Mouse (Mus musculus) forebrain, postnatal 0 days (tissue): Measurements from ENCODE around the gene Rsph1. TPM values are rescaled to one million over a fixed set of nuclear protein-coding genes. Genes with fewer than 3 reads are reported as not detected.
A peak's percentile ranks its signal among the peaks of the same experiment; 100 is the strongest.

Experiments used
- ATAC-seq: fragments of 200-750 bp; cut with Nextera tagmentation; 2 replicates; pipeline ENCODE4 v1.8.0; 2017; ENCODE audit warnings: mild to moderate bottlenecking, moderate library complexity
- DNase-seq: peaks from one replicate; pipeline ENCODE4 v3.0.0-alpha.2; 2015
- H3K27ac ChIP-seq: fragments of 300-500 bp; sonication (generic); 2 replicates; pipeline ENCODE4 v1.5.1; 2014; ENCODE audit warnings: low read depth, mild to moderate bottlenecking, antibody characterized with exemption, low read length, moderate library complexity, mixed read lengths
- H3K27me3 ChIP-seq: fragments of 300-500 bp; sonication (generic); 2 replicates; pipeline ENCODE4 v1.6.1; 2014; ENCODE audit warnings: mild to moderate bottlenecking, low read length, mixed read lengths; ENCODE audit not compliant: insufficient read depth
- H3K36me3 ChIP-seq: fragments of 300-500 bp; sonication (generic); 2 replicates; pipeline ENCODE4 v1.6.1; 2014; ENCODE audit warnings: mild to moderate bottlenecking, moderate library complexity; ENCODE audit not compliant: insufficient read depth
- H3K4me1 ChIP-seq: fragments of 300-500 bp; sonication (generic); 2 replicates; pipeline ENCODE4 v1.6.1; 2014; ENCODE audit warnings: antibody characterized with exemption; ENCODE audit not compliant: insufficient read depth
- H3K4me2 ChIP-seq: fragments of 300-500 bp; sonication (generic); 2 replicates; pipeline ENCODE4 v1.6.1; 2014; ENCODE audit warnings: low read depth, mild to moderate bottlenecking, moderate library complexity
- H3K4me3 ChIP-seq: fragments of 300-500 bp; sonication (generic); 2 replicates; pipeline ENCODE4 v1.5.1; 2014; ENCODE audit warnings: low read depth, low read length, mixed read lengths
- H3K9ac ChIP-seq: fragments of 300-500 bp; sonication (generic); 2 replicates; pipeline ENCODE4 v1.6.1; 2014; ENCODE audit warnings: mild to moderate bottlenecking
- H3K9me3 ChIP-seq: fragments of 300-500 bp; sonication (generic); 2 replicates; pipeline ENCODE4 v1.6.1; 2016; ENCODE audit warnings: low read length
- CTCF ChIP-seq: sonication (generic); IDR thresholded peaks from 2 replicates; pipeline ENCODE4 v1.5.1; 2016; ENCODE audit warnings: antibody characterized with exemption, control low read depth, low read depth
- WGBS: fragments of 180-500 bp; shearing (Covaris S2); extraction: QIAGEN DNeasy Blood & Tissue Kit; methylation state at CpG from one replicate; pipeline ENCODE4 v1.1.7; 2014; 5-methylcytosine and 5-hydroxymethylcytosine counted together
- polyA plus RNA-seq: library from polyadenylated mRNA; unstranded; fragments of >200 nt; fragmentation: Nextera tagmentation; extraction: Ambion mirVana; gene quantifications from 2 replicates; pipeline ENCODE4 v1.2.1, GENCODE M21; 2015
- total RNA-seq: library from RNA; depleted of rRNA; stranded (reverse); fragments of >200 nt; gene quantifications from 2 replicates; pipeline ENCODE4 v1.2.3, GENCODE M21; 2014; rRNA removed

Rsph1 gene
- total RNA-seq (2.8 and 6.0 TPM in 2 replicates), polyA plus RNA-seq (6.9 and 11.3 TPM in 2 replicates)

DNA sequence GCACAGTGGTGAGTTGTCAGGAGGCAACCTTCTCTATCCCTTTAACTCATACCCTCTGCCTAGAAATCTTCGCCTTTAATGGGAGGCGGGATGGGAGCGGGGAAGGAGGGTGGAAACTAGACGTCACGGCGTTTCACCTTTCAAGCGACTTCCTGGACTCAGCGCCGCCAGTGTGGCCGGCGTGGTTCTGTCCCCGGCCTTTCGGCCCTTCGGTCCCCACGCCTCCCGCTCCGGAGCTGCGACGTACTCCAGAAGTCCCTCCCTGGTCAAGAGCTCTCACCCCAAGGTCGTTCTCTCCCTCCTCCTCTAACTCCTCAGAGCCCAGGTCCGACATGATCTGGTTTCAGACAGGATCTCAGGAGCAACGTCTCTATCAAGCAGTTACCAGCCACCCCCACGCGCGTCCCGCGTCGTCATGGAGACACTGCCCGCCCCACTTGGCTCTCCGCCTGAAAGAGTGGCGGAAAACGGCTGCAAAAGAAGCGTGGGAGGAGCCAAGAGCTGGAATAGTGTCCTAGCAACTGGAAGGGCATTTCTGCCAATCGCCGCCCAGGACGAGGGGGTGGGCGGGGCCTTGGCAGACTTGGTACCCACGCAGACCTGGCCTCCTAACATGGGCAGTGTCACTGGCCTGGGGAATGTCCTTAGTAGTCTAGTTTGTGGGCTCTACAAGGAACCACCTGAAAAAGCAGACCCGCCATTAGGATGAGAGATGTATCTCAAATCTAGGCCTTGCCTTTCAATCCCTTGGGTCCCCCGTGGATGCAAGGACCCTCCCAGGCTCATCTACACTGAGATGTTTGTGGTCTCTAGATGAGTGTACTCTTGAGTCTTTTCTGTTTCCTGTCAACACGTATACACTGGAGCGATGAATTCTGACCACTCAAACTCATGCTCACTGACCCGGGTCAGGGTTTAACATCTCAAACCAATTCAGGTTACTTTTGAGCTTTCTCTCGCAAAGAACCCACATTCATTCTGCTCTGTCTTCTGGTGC is at the start of gene Rsph1:
TSS of gene Rsph1 (minus strand) at position 462 of the 997 bp plus-strand sequence.
- no peak for TF ChIP-seq CTCF
- 9% methylated on average over 44 of the region's 44 CpGs for WGBS
- H3K4me1 ChIP-seq, result 0 out of 2 replicates have a peak, but pooled peaks cover 5% of the 10 kb centered on the region
- H3K36me3 ChIP-seq, result no peaks in the 10 kb centered on the region
- peak within 1 kb of the TSS; percentile 64 for H3K4me2 ChIP-seq
- no peaks in the 10 kb centered on the region for H3K9me3 ChIP-seq
- no peaks in the 10 kb centered on the region for H3K27me3 ChIP-seq
- H3K9ac ChIP-seq, result peak within 1 kb of the TSS; percentile 46; the same call in 1 of the 2 replicates
- peak within 1 kb of the TSS; percentile 43 for H3K4me3 ChIP-seq
- ATAC-seq (peak; percentile 93), DNase-seq (peak; percentile 96)
- H3K27ac ChIP-seq, result peak within 1 kb of the TSS; percentile 42; the same call in 1 of the 2 replicates

DNA sequence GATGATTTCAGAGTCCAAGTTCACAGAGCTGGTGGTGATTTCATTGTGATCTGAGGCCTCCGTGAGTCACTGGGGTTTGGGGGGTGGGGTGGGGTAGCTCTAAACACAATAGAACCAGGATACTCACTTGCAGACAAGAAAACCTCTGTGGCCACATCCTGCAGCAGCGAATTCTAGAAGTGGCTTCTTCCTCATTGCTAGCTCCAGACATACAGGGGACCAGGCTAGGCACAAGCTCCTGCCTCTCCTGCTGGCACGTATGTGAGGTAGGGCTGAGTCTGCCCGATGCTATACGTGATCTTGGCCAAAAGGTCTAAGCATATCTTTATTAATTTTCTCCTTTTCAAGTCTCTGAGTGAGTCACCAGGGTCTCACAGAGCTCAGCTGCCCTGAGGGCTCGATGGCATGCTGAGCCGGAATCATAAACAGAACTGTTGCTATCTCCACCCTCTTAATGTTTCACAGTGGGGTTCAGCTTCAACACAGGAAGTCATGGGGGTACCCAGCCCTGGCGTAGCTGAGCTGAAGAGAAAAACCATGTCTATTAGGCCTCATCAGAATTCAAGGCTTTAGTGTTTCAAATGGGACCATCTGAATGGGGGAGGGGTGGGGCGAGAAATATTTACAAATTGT is 49.2 kb upstream of the Rsph1 start:
- Histone ChIP-seq H3K9me3 (no peaks in the 10 kb centered on the region), H3K4me3 (no peak overlapping the region), H3K27ac (peak overlapping the region; percentile 21; the same call in 1 of the 2 replicates), H3K4me1 (0 out of 2 replicates have a peak, but pooled peaks cover 6% of the 10 kb centered on the region), H3K27me3 (no peaks in the 10 kb centered on the region), H3K4me2 (no peak overlapping the region), H3K9ac (no peak overlapping the region), H3K36me3 (peaks cover 4% of the 10 kb centered on the region; the same call in 1 of the 2 replicates)
- WGBS, result 44% methylated on average over 9 of the region's 9 CpGs
- TF ChIP-seq CTCF, result no peak
- DNase-seq (no peak), ATAC-seq (no peak)

DNA sequence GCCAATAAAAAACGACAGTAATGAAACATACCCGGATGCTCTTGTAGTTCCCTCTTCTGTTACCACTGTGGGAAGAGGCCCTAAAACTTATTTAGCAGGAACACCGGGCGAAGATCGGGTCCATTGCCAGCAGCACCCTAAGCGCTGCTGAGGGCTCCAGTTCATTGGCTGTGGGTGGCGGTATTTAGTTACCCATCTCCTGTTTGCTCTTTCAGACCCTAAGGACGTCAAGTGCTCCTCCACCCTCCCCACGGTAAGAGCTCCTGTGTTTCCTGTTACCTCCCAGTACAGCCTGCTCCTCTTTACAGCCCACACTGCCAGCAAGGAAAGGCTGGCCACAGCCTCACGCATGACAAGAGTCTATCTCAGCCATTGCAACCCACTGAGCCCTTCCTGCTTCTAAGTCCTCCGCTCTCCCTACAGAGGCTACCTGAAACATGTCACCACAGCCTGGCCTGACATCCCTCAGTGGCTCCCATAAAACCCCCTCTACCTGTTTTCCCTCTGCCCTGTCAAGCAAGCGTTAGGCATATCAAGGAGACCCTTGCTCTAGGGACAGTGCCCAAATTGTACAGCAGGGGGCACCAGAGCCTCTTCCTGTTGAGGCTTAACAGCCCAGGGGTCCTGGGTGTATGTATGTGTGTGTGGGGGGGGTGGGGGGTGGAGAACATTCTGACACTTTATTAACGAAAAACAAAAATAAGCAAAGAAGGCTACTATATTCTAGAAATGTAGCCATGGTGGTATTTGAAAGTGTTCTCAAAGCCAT is 48.5 kb upstream of the Rsph1 start:
- 0 out of 2 replicates have a peak, but pooled peaks cover 6% of the 10 kb centered on the region for H3K4me1 ChIP-seq
- no peak overlapping the region for H3K9ac ChIP-seq
- ATAC-seq (0 out of 2 replicates have a peak, but pooled peaks have one; percentile 48), DNase-seq (peak; percentile 78)
- H3K27me3 ChIP-seq, result no peaks in the 10 kb centered on the region
- no peaks in the 10 kb centered on the region for H3K9me3 ChIP-seq
- peak; percentile 82 for TF ChIP-seq CTCF
- H3K4me3 ChIP-seq, result no peak overlapping the region
- H3K36me3 ChIP-seq, result peaks cover 4% of the 10 kb centered on the region; the same call in 1 of the 2 replicates
- 77% methylated on average over 13 of the region's 13 CpGs for WGBS
- H3K4me2 ChIP-seq, result no peak overlapping the region
- H3K27ac ChIP-seq, result 0 out of 2 replicates have a peak overlapping the region, but pooled peaks have one; percentile 21

DNA sequence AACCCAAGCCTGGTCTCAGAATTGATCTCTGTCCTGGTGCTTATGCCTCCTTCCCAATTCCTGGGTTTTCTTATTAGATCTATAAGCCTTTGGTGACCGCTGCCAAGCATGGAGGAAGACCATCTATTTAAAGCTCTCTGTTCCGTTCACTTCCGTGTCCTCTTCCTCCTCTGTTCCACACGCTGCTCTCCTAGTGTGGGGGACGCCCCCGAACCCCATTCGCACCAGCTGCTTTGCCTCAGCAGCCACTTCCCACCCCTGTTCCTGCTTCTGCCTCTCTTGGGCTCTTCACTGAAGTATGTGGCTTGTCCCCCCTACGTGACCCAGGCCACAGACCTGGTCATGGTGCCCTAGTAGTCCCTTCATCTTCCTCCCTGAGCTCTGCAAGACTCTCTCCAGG is 47.0 kb upstream of the Rsph1 start:
- H3K27me3 ChIP-seq, result no peaks in the 10 kb centered on the region
- no peak overlapping the region for H3K4me3 ChIP-seq
- no peaks in the 10 kb centered on the region for H3K9me3 ChIP-seq
- TF ChIP-seq CTCF, result no peak
- 93% methylated on average over 8 of the region's 8 CpGs for WGBS
- H3K36me3 ChIP-seq, result peaks cover 4% of the 10 kb centered on the region; the same call in 1 of the 2 replicates
- ATAC-seq (no peak), DNase-seq (no peak)
- H3K4me1 ChIP-seq, result 0 out of 2 replicates have a peak, but pooled peaks cover 6% of the 10 kb centered on the region
- H3K4me2 ChIP-seq, result no peak overlapping the region
- H3K9ac ChIP-seq, result no peak overlapping the region
- H3K27ac ChIP-seq, result no peak overlapping the region

DNA sequence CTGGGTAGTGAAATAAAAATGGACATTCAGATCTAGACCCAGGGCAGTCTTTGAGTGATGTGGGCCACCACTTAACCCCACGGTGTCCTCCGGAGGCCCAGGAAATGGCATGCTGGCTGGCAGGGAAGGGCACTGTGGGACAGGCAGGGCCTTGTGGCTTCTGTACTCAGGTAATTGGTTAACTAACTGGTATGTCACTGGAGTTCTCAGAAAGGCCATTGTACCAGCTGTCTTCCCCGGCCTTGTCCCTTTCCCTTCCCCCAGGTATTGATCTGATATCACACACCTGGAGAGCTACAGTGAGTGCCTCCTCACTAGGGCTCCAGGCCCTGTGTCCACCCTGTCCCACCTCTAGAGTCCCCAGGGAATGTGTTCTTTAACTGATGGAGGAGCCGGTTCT is 46.2 kb upstream of the Rsph1 start:
- 0 out of 2 replicates have a peak, but pooled peaks cover 6% of the 10 kb centered on the region for H3K4me1 ChIP-seq
- DNase-seq (no peak), ATAC-seq (no peak)
- H3K27me3 ChIP-seq, result no peaks in the 10 kb centered on the region
- no peak overlapping the region for H3K9ac ChIP-seq
- WGBS, result 87% methylated on average over 4 of the region's 4 CpGs
- no peak for TF ChIP-seq CTCF
- no peak overlapping the region for H3K4me2 ChIP-seq
- no peak overlapping the region for H3K27ac ChIP-seq
- H3K9me3 ChIP-seq, result no peaks in the 10 kb centered on the region
- H3K4me3 ChIP-seq, result no peak overlapping the region
- H3K36me3 ChIP-seq, result peaks cover 4% of the 10 kb centered on the region; the same call in 1 of the 2 replicates

DNA sequence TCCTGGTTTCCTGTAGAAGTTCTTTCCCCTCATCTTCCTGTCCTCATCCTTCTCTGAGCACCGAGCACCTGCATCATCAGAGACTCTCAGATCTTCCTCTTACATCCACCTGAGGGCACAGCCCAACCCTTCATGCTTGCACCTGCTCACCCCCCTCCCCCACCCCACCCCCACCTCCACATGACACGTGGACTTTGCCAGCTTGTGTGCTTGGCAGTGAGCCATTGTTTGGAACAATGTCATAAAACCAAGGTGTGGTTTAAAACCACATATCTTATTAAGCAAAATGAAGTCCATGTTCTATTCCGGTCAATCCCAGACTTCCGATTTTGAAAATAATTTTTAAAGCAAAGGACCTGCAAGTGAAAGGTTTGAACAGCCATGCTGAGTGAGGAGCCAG is 45.3 kb upstream of the Rsph1 start:
- no peak for DNase-seq
- no peak overlapping the region for H3K9ac ChIP-seq
- H3K4me2 ChIP-seq, result no peak overlapping the region
- no peaks in the 10 kb centered on the region for H3K27me3 ChIP-seq
- H3K4me1 ChIP-seq, result 0 out of 2 replicates have a peak, but pooled peaks cover 6% of the 10 kb centered on the region
- peak overlapping the region; percentile 64; the same call in 1 of the 2 replicates for H3K27ac ChIP-seq
- no peak for ATAC-seq
- H3K36me3 ChIP-seq, result peaks cover 4% of the 10 kb centered on the region; the same call in 1 of the 2 replicates
- H3K9me3 ChIP-seq, result no peaks in the 10 kb centered on the region
- WGBS, result 79% methylated on average over 4 of the region's 4 CpGs
- TF ChIP-seq CTCF, result no peak
- no peak overlapping the region for H3K4me3 ChIP-seq
